Mouse (Mus musculus) spleen, postnatal 4 days (tissue): ENCODE measurements around the gene Srgap3.

Experiments used
- DNase-seq, 2 experiments: peaks; one replicate each; pipeline ENCODE4 v3.0.0; 2022; ENCODE audit warnings: low spot score in 2 of 2

Srgap3 gene

DNA sequence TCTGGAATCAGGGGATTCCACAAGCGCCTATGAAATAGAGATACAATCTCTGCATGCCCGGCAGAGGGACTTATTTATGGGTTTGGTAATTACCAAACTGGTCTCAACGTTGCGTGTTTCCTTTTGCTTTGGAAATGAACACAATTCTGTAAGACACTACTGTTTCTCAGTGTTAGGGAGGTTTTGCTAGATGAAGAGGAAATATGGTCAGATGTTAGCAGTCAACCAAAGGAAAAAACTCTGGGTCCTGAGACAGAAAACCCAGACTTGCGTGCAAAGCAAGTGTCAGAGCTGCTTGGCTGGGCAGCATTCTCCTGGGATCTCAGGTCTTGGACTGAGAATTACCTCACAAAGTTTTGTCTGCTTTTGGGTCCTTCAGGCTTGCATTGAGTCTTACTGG, 34.5 kb downstream of the Srgap3 start:
- DNase-seq = no peak

DNA sequence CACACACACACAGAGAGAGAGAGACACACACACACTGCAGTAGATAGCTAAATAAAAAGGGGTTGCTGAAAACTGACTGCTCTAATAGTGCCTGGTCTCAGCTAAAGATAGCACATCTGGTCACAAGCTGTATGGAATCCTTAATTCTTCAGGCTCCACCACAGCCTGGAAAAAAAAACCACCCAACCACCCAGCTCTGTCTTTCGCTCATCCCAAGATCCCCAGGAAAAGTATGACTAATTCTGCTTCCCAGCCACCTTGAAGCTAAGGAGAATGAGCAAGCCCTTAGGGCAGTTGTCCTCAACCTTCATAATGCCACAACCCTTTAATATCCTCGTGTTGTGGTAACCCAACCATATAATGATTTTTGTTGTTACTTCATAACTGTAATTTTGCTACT, 37.4 kb downstream of the Srgap3 start:
- DNase-seq = no peak

DNA sequence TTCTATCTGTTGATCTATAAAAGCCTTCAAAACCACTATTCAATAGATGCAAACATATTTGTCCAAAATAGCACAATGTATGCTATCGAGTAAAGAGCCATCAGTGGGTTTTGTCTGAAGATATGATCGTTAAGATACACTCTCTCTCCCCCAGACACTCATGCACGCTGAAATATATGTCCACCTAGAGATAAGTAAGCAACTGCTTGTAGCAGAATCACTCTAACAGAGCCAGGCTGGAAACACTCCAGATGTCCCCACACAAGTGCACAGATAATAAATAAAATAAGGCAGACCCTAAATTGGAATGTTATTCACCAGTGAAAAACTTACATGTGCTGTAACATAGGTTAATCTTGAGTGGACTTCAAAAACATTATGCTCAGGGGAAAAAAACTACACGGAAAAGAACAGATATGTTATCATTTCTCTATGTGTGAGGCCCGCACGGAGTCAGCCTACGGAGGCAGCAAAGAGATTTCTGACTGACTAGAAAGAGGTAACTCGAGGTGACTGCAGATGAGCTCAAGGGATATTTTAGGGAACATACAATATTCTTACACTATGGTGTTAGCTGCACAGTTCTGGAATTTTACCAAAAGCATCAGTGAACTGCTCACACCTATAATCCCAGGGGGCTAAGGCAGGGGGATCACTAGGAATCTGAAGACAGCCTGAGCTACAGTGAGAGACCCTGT, 39.0 kb downstream of the Srgap3 start:
- no peak for DNase-seq

DNA sequence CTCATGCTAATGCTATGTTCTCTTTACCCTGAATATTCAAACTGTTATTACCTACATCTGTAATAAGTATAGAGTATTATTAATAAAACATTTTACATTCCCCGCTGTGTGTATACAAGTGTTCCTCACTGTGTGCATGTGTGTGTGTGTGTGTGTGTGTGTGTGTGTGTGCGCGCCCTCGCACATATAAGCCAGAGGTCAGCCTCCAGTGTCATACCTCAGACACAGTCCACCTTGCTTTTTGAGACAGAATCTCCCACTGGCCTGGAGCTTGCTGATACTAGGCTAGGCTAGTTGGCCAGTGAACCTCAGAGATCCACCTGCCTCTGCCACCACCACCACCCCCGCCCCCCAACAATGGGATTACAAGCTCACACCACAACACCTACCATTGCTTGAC, 43.3 kb downstream of the Srgap3 start:
- DNase-seq = no peak

DNA sequence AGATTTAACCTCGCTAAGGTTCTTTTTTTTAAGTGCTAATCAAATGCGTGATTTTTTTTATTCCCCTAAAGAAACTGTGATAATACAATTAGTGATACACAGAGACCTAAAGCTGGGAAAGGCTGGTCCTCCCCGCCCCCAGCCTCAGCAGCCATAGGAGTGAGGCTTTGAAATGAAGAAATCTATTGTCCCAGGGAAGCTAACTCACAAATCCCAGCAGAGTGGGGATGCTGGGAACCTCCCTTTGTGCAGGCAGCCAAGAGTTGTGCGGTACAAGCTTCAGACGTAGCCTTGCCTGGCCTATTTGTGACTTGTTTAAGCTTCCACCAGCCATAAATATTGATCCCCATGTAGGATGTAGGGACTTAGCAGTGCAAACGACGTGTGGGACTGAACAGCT, 43.8 kb downstream of the Srgap3 start:
- no peak for DNase-seq

DNA sequence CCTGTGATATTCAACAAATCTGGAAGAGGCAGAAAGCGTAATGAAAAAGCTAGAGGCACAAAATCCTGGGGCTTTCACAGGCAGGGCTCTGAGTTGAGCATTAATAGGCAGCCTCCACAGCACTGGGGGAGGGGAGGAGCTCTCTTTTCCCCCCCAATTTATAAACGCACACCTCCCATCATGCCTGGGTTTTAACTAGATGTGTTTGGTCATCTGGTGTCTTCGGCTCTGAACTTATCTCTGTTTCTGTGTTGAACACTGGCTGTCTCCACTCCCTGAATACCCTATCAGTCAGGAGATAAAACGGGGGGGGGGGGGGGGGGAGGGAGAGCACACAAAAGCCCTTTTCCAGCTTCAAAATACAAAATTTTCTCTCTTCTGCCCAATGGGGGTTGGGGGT, 44.3 kb downstream of the Srgap3 start:
- no peak for DNase-seq

DNA sequence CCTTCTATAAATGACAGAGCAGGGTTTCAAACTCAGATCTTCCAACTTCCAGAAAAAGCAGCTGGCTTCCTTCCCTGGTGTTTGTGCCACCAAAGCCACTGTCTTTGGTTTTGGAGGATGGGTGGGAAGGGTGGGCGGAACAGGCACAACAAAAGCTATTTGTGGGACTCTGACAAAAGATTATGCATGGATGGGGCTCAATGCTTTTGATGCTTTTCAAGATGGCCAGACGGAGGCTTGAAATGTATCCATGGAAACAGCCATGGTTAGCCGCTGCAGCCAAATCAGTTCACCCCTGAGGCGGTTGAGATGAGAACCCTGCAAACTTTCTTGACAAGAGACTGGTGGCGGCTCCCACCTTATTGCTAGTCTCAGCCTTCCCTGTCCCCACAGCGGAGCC, 46.8 kb downstream of the Srgap3 start:
- no peak for DNase-seq

DNA sequence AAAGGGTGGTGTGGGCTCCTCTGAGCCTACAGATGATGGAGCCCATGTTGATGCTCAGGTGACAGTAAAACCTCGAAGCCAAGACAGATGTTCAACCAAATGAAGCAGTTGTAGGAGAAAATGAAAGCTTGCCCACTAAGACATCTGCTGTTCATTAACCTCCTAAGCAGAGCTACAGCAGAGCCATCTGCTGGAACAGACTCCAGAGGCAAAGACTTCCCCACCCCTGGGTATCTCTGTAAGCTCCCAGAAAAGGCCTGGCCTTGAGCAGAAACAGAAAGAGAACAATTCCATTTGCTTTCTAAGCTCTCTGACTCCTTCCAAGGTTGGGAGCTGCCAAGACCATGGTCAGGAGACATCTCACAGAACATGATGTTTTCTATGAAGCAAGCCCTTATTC, 47.4 kb downstream of the Srgap3 start:
- no peak for DNase-seq

DNA sequence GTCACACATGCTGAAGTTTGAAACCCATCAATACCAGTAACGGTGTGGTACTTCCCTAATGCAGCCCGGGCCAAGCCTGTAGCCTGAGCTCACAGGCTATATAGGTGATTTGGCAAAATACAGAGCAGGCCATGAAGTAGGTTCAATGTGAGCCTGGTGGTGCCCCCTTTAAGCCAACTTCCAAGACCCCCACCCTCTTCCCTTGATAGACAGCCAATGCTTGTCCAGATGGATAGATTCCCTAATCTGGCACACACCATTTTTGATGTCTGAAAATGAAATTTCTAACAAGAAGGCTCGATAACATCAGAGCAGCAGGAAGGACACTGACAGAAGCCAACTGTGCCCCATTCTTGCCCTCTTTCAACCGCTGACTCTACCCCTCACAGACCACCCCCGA, 47.8 kb downstream of the Srgap3 start:
- no peak for DNase-seq

DNA sequence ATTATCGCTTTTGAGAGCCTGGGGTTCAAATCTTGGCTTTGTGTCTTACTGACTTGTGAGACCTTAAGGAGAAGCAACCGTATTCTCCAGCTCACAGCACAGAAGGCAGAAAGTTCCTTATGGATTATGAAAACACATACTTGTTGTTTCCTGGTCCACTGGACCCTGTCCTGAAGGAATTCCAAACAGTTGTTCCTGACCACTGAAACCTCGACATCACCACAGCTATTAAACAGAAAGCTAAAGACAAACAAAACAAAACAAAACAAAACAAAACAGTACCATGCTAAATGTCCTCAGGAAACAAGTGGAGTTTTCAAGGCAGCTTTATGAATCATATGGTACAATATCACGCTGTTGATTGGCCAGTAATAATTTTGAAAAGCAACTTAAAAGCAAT, 48.6 kb downstream of the Srgap3 start:
- no peak for DNase-seq

DNA sequence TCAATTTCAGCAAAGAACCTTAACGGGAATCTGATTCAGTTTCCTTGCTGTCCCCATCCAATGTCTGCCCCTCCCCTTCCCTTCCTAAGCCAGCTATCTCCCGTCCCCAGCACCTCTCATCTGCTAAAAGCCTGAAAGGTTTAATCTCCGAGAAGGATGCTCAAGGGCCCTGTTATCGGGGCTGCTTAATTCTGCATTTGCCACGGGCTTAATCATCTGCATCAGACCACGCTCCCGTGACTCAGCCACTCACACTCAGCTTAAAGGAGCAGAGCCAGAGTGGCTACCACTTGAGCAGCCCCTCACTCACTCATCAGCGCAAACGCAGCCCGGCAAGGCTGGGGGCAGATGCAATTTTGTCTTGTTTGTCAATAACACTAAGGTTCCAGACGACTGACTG, 50.7 kb downstream of the Srgap3 start:
- DNase-seq = no peak

DNA sequence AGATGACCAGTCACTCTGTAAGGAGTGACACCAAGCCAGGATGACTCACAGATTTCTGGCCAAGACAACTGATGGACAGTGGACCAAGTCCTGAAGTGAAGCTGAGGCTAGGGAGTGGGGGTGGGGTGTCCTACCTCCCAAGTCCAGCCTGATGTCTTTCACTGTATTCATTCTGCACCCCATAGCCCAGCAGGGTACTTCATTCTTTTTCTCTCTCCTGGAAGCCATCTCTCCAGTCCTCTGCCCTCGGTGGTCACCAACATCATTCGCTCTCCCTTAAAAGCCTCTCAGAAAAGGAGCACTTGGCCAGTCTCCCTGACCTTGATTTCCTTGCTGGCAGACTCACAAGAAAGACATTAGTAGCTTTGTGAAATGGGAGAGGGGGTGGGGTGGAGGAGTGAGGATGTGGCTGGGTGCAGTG, 56.7 kb downstream of the Srgap3 start:
- DNase-seq = no peak

DNA sequence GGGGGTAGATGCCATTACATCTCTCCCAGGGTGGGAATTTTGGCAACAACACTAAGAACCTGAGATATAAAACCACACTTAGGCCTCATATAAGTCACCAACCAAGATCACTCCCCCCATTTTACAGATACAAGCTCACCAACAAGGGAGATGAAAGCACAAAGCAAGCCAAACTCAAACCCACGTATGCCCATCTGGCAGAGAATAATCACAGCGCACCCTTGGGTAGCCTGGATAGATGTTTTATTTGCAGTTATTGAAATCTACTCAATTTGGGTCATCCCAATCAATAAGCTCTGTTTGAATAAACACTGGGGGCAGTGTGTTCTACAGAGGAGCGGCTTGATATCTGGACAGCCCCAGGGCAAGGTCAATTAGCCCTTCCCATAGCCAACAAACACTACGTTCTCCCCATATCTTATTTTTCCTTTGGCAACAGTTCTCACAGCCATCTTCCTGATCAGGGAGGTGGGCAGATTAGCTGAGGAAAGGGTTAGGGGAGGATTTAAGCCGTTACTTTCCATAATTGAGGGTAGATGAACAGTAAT, 63.4 kb downstream of the Srgap3 start:
- DNase-seq = no peak

DNA sequence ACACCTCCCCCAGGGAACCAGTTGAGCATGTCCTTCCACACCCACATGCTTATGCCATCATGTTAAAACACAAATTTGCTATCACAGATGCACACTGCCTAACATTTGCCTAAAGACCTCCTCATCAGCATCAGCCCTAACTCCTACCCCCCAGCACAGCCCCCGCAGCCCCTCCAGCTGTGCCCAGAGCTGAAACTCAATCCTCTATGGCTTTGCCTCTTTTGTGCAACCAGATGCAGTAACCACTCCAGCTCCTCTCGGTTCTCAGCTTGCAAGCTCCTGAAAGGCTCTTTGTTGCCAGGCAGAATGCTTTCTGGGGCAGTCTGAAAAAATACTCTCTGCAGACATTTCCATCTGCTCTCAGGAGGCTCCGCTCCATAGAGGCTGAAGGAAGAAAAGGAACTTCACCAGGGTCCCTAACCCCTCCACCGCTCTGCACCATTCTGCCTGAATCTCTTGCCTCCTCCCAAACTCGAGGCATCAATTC, 67.0 kb downstream of the Srgap3 start:
- no peak for DNase-seq

DNA sequence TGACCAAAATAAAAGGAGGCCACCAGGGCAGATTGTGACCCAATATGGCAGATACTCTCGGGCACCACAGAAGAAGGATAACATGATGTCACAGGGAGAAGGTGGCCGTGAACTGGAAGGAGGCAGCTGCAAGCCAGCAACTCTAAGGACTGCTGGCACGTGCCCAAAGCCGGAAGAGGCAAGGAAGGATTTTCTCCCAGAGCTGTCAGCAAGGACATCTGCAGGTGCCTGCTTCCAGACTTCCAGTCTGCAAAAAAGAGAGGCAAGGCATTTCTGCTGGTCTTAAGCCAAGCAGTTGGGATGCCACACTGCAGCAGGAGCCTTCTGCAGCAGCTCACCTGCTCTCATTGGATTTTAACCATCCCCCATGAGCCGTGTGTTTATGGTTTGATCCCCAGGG, 67.9 kb downstream of the Srgap3 start:
- DNase-seq = no peak

DNA sequence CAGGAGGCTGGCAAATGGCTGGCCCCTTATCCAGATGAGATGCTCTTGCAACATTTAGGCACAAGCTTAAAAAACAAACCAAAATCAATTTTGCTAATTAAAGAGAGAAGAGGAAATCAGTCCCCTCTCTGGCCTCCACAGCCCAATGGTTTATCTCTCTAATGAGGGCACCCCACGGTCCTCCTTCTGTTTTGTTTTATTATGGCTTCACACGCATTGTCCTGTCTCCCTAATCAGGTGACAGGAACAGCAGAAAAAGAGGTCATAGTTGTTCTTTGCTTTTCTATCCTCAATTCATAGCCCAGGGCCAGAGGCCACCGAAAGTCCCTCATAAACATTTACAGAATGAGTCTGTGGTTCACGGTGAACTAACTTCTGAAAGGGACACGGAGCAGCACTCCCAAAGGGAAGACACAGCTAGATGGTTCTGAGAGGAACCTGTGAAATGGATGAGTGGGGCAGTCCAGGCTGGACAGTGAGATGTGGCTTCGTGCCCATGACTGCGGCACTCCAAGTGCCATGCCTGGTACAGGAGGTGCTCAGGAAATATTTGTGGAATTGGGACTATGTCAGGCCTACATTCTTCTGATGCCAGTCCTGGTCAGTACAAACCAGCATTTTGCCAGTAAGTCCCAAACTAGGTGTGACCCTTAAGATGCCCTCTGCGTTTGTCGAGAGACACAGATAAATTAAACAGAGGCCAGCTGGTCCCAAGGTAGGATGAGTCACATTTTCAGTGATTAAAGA, 73.8 kb downstream of the Srgap3 start:
- no peak for DNase-seq

DNA sequence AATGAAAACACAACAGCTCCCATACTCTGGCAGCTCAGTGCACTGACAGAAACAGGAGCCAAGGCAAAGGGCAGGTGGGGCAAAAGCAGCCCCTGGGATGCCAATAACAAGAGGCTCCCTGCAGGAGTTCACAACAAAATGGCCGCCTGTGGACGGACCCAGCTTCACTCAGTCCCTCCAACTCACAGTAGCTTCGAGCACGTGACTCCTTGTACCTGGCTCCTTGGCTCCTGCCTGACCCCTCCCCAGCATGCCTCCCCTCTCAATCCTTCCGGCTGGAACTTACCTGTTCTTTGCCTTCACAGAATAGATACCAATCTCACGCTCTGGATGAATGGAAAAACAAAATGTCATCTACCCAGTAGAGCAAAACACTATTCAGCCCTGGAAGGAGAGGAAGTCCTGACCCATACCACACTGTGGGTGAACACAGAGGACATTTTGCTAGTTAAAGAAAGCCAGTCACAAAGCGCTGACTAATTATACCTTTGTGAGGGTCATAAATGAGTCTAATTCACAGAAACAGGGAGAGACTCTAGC, 75.8 kb downstream of the Srgap3 start:
- no peak for DNase-seq

DNA sequence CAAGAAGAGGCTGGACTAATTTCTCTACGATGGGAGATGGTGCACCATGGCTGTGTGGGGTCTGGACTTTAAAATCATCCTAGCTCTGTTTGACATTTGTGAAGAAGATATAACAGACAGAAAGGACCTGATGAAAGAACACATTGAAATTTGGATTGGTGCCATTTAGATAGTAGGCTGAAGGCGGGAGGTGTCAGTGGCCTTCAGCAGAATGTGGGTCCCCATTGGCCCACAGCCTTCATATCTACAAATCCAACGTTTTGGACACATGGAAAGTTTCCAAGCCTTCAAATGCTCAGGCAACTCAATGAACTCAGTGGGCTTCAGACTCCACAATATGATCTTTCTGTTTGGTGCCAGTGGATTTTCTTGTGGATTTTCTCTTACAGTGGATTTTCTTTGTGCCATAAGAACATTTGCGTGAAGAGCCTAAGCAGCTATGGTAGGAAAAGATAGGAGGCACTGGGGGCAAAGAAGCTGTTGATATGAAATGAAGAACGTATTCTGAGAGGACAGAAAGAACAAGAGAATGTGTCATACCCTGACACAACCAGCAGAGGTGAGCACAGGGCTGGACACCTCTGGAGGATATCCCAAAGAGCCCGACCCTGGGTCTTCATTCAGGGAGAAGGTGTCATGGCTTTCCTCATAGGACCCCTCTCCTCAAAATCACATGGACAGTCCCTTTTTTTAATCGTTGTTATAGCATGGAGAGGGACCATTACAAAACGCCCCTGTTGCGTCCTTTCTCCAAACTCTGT, 78.7 kb downstream of the Srgap3 start:
- DNase-seq = no peak

DNA sequence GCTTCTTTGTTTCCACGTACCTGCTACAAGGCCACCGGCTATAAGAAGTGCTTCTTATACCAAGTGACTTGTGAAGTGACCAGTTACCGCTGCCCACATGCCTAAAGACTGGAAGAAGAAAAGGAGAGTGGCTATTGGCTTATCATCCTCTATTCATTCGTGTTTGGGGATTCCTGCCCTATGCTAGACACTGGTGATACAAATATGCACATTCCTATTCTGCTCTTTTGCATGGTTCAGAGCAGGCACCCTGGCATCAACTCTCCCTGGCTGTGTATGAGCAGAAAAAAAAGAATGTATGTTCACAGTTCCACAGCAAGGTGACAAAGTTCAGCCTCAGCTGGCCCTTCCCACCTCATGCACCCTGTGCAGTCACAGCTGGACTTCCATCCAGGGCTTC, 81.0 kb downstream of the Srgap3 start:
- no peak for DNase-seq

DNA sequence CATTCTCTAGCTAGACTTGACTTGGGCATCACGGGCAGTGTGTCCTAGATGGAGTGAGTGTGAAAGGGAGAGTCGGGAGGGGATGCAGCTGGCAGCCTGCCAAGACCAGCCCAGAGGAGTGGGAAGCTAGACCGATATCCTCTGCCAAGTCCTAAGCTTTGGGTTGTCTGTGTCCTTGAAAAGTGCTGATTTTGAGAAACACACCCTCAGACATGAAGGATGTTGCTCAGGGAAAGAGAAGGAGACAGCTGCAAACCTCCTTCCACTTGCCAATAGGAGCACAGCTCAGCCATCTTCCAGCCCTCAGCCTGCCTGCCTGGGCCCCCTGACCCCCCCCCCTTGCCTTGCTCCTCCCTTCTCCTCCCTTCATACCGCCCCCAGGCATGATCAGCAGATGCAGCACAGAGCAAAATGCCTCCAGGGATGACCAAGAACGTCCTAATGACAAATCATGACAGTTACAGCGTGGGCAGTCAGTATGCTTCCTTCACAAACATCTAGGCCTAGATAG, 82.0 kb downstream of the Srgap3 start:
- no peak for DNase-seq

DNA sequence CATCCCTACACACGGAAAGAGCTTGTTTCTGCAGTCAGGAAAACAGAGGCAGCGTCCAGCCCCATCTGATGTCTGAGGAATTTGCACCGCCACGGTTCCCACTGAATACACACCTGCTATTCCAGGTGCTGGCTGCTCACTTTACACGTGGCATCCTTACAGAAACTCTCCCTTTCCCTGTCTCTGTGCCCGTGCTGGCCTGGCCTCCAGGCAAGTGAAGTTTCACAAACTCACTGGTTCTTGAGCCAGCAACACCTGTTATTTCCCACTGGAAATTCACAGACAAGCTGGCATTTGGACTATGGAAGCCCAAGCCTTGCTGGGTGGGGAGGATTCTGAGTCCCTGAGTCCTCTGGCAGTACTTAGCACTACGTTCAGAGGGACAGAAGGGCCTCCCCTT, 84.6 kb downstream of the Srgap3 start:
- no peak for DNase-seq
